Mouse (Mus musculus) T-helper 17 cell (primary cell): ENCODE data around the gene Olfr315.
"Not testable (repeated sequence)": the region's sequence is repeated elsewhere in the genome, so short reads cannot be mapped to it uniquely, and the experiment has no call there.

Experiments used
- in situ Hi-C, 2 experiments: fragments of 300-600 bp; cut with MboI, MseI; formaldehyde crosslinking; loops; 1 replicate in 1 of 2; 2 replicates in 1 of 2; pipeline ENCODE4 v1.15.1; 2025; ENCODE audit warnings: high pct_unique_total_duplicates in 2 of 2

Gene Olfr315

GRCm38 (mm10) chr11:58772888-58773287 is at the start of gene Olfr315:
Gene Olfr315, plus strand, starts transcription at chr11:58773188.
- in situ Hi-C loops = no loop called here

GRCm38 (mm10) chr11:58723914-58724313 is 49.1 kb upstream of the Olfr315 start, which contains the start of gene Olfr318:
Gene Olfr318, minus strand, starts transcription at chr11:58724014.
- in situ Hi-C loops = loop anchor here in 1 of 2 experiments (5.0 kb wide), 1 partner anchor 42 kb away; the partner anchor contains the start of gene Olfr320

GRCm38 (mm10) chr11:58727896-58728650 is 44.9 kb upstream of the Olfr315 start:
- in situ Hi-C loops = not testable (repeated sequence)

- in situ Hi-C loops = loop anchor here in 1 of 2 experiments (5.0 kb wide), 1 partner anchor 66 kb away; no protein-coding TSS in a partner anchor
Observed at GRCm38 (mm10) chr11:58733372-58733771, 39.6 kb upstream of the Olfr315 start.

- in situ Hi-C loops = no loop called here
Observed at GRCm38 (mm10) chr11:58738792-58739262, 34.2 kb upstream of the Olfr315 start, which contains the start of gene Olfr317. Gene Olfr317, minus strand, starts transcription at chr11:58739212.

GRCm38 (mm10) chr11:58751096-58751495 is 21.9 kb upstream of the Olfr315 start:
- in situ Hi-C loops = not testable (repeated sequence)

GRCm38 (mm10) chr11:58752434-58752833 is 20.6 kb upstream of the Olfr315 start, which contains the start of gene Olfr316:
Gene Olfr316, plus strand, starts transcription at chr11:58752734.
- in situ Hi-C loops = no loop called here

- in situ Hi-C loops = no loop called here
Observed at GRCm38 (mm10) chr11:58782480-58783089, 9.6 kb downstream of the Olfr315 start, which contains the start of gene Olfr314. Gene Olfr314, plus strand, starts transcription at chr11:58782952.

GRCm38 (mm10) chr11:58784182-58784581 is 11.2 kb downstream of the Olfr315 start:
- in situ Hi-C loops = no loop called here

GRCm38 (mm10) chr11:58787651-58788050 is 14.7 kb downstream of the Olfr315 start:
- in situ Hi-C loops = no loop called here

- in situ Hi-C loops = no loop called here
Observed at GRCm38 (mm10) chr11:58788346-58788745, 15.4 kb downstream of the Olfr315 start.

- in situ Hi-C loops = no loop called here
Observed at GRCm38 (mm10) chr11:58789532-58789931, 16.5 kb downstream of the Olfr315 start.

GRCm38 (mm10) chr11:58790053-58790452 is 17.1 kb downstream of the Olfr315 start:
- in situ Hi-C loops = loop anchor here in 1 of 2 experiments (10.0 kb wide), 1 partner anchor 795 kb away; no protein-coding TSS in a partner anchor

- in situ Hi-C loops = loop anchor here in 1 of 2 experiments (10.0 kb wide), 1 partner anchor 796 kb away; no protein-coding TSS in a partner anchor
Observed at GRCm38 (mm10) chr11:58790646-58791045, 17.7 kb downstream of the Olfr315 start.

- in situ Hi-C loops = loop anchor here in 1 of 2 experiments (10.0 kb wide), 1 partner anchor 801 kb away; no protein-coding TSS in a partner anchor
Observed at GRCm38 (mm10) chr11:58795856-58796255, 22.9 kb downstream of the Olfr315 start.

GRCm38 (mm10) chr11:58796850-58797249 is 23.9 kb downstream of the Olfr315 start:
- in situ Hi-C loops = loop anchor here in 1 of 2 experiments (10.0 kb wide), 1 partner anchor 802 kb away; no protein-coding TSS in a partner anchor

- in situ Hi-C loops = loop anchor here in 1 of 2 experiments (10.0 kb wide), 1 partner anchor 805 kb away; no protein-coding TSS in a partner anchor
Observed at GRCm38 (mm10) chr11:58799747-58800146, 26.8 kb downstream of the Olfr315 start.

GRCm38 (mm10) chr11:58801558-58802228 is 28.7 kb downstream of the Olfr315 start, which contains the start of gene Fam183b:
Gene Fam183b, minus strand, starts transcription at chr11:58801960.
- in situ Hi-C loops = no loop called here

- in situ Hi-C loops = no loop called here
Observed at GRCm38 (mm10) chr11:58803871-58804270, 30.9 kb downstream of the Olfr315 start.

GRCm38 (mm10) chr11:58804393-58804792 is 31.4 kb downstream of the Olfr315 start:
- in situ Hi-C loops = no loop called here

GRCm38 (mm10) chr11:58812001-58812400 is 39.0 kb downstream of the Olfr315 start:
- in situ Hi-C loops = no loop called here
